Mouse (Mus musculus) 3134 (cell line): ENCODE data around the gene Hoxa9.

ENCODE experiments used
- DNase-seq: peaks from one replicate; pipeline ENCODE4 v3.0.0-alpha.2; 2011; ENCODE audit warnings: low spot score; ENCODE audit not compliant: insufficient read length; ENCODE audit errors: extremely low read depth

Hoxa9 gene

DNA sequence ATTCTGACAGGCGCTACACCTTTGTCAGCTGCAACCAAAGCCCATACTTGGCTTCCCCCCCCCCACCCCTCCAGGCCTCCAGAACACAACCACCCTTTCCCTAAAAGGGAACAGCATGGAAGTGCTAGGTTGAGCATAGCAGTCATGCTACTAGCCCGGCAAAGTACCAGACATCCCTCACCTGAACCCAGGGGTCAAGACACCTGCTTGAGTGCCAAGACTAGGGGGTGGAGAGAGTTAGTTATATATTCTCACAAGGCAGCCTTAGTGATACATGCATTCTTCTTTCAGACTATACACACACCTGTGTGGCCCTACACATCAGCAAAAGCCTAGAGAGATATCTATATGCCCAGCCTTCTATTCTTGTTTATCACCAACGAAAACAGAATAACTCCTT, 45.1 kb downstream of the Hoxa9 start:
- DNase-seq, result no peak

GRCm38 (mm10) chr6:52185222-52185621, 45.7 kb downstream of the Hoxa9 start:
- peak; percentile 29 for DNase-seq

GRCm38 (mm10) chr6:52184668-52185067, 46.2 kb downstream of the Hoxa9 start:
- no peak for DNase-seq

- peak; percentile 32 for DNase-seq
Measured at GRCm38 (mm10) chr6:52183311-52184080, 47.4 kb downstream of the Hoxa9 start.

DNA sequence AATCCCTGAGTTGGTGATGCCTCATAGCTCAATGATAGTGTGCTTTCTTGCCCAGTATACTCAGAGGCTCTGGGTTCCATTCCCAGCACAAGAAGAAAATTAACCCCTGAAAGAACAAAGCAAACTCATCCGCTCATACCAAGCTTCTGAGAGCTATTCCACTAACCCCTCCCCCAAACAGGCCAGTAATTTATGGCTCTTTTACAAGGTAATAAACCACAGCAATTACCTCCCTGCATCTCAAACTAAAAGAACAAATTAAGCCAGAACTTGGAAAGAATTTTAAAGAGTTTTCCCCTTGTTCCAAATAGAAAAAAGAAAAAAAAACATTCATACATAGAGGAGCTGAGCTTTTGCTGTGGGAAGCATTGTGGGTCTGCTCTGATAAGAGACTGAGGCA, 48.1 kb downstream of the Hoxa9 start:
- DNase-seq, result no peak

DNA sequence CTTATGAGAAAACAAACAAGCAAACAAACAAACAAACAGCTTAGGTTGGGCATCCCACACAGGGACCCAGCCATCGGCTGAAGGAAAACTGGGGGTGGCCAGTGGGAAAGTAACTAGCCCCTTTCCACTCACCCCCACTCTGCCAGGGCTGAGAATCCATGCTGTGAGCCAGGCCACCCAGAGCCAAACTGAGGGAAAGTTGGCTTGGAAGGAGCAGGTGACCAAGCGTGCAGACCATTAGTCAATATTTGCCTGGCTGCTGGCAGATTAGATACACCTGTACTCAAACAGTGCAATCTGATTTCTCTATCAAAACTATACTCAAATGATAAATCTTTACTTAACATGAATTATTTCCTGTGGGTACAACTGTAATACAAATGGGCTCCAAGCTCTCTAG, 48.9 kb downstream of the Hoxa9 start:
- no peak for DNase-seq

GRCm38 (mm10) chr6:52180726-52181125, 50.2 kb downstream of the Hoxa9 start:
- DNase-seq, result no peak

- no peak for DNase-seq
Measured at GRCm38 (mm10) chr6:52180213-52180710, 50.6 kb downstream of the Hoxa9 start.

DNA sequence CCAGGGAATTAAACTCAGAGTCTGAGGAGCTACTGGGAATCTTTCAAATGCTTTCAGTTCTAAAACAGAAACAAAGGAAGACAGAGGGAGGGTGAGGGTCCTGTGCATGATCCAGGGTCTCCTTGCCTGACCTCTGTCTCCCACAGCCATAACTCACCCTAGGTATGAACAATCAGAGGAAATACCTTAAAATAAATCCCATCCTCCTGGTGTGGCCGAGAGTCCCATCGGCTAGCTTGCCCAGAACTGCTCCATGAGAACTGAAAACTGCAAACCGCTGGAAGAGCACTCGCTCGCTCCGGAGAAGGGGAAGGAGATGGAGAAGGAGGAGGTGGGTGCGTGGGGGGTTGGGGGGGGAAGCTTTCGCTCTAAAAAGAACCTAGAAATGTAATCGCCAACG, 51.2 kb downstream of the Hoxa9 start:
- no peak for DNase-seq

DNA sequence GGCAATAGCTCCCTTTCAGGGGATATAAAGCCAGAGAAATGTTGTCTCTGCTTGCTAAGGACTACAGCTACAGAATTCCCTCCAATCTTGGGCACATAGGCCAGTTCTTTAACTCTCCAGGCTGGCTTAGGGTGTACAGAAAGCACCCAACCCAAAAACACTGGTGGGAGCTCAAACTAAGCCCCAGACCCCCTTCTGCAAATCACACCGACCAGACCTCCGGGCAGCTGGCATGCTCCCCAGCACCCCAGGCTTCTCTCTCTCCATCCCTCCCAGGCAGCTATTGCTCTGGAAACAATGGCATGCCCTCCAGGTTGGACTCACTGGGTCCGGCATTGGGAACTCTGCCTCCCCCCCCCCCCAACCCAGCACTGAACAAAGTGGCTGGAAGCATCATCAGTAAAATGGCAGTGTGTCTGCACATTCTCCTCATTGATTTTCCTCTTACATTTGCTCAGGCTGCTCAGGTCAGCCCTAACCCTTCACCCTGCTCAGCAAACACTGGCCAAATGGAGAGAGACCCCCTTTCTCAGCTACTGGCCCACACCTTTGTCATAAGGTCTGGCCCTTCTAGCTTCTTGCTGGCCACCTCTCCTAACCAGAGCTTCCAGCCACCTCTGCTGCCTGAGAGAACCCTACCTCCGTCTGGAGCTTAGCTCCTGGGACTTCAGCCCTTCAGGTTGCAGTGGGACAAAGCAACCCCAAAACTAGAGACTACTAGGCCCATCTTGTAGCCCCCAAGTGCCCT, 51.8 kb downstream of the Hoxa9 start:
- DNase-seq, result no peak

- no peak for DNase-seq
Measured at GRCm38 (mm10) chr6:52177806-52178205, 53.1 kb downstream of the Hoxa9 start.

- no peak for DNase-seq
Measured at GRCm38 (mm10) chr6:52177061-52177735, 53.7 kb downstream of the Hoxa9 start, which contains the start of gene 5730596B20Rik. Gene 5730596B20Rik (plus strand): TSS chr6:52177498.

DNA sequence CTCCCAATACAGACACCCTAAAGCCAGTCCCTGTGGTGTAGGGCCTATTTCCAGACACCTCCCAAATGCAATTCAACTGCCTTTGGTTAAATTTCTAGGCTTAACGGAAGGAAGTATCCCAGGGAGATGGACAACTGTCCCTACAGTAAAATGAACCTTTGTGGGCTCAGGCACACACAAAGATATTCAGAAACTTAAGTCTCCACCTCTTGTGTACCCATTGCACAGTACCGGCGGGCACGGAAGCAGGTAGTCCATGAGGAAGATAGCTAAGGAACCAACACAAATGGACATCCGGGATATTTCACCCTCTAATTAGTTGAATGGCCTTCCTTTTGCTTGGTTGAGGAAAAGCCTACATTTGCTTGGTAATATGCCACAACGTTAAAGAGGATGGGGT, 54.5 kb downstream of the Hoxa9 start:
- no peak for DNase-seq

GRCm38 (mm10) chr6:52175864-52176263, 55.0 kb downstream of the Hoxa9 start:
- DNase-seq, result no peak

DNA sequence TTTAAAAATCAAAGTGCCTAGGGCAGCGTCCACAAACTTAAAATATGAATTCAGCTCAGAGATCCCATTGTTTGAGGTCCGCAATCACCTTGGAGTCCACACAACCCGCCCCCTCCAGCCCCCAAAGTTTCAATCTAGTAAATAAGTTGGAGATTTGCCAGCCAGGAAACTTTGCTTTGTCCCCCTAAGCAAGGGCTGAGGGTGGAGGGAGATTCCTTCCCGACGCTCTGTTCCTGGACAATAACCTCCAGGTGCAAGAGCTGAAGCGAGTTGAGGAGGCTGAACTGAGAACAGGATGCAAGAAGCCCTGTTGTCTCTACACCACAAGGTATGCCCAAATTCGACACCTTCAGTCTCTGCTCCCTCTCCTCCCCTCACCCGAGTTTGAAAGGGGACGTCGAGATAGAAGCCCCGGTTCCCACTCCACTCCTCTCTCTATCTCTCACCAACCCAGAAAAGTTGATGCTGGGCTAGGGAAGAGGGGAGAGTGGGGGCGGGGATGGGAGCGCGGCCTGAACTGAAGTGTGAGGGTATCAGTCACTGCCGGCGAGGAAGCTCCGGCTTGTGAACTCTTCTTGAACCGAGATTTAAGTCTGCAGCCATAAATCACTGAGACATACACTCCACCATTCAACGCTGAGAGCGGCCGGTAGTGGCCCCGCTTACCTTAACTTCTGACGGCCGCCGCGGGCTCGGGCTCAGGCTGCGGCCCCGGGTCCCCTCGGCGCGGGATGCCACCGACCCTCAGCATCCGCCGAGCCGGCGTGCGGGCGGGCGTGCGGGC, 55.7 kb downstream of the Hoxa9 start:
- no peak for DNase-seq

DNA sequence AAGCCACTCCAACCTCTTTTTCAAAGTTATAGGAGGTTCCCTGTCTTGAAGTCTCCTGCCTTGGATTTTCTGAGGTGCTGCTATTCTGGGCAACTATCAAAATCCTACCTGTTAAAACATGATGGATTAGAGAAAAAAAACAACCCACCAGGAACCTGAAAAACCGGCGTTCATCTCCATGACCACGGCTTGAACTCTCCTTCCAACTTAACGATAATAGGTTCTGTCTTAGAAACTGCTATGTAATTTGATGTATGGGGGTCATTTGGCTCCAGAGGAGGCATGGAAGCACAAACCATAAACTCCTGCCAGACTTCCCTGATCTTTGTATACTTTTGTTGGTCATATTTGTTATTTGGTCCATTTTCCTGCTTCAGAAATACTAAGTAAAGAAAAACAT, 57.2 kb downstream of the Hoxa9 start:
- DNase-seq, result no peak
